Mouse (Mus musculus): Measurements from ENCODE around the gene Ntan1. TPM values are rescaled to one million over a fixed set of nuclear protein-coding genes. Genes with fewer than 3 reads are reported as not detected.

Ntan1 gene
- polyA plus RNA-seq, 1 experiment from 2014 or later = 225 TPM

GRCm38 (mm10) chr16:13807616-13808015, 11.0 kb upstream of the Ntan1 start:
- 97% methylated on average over 4 of the region's 4 CpGs for WGBS
- ATAC-seq (ENCODE audit: low read depth) = no peak
- Histone ChIP-seq H3K9me3 (no peaks in the 10 kb centered on the region), H3K9ac (no peak overlapping the region), H3K4me3 (no peak overlapping the region), H3K27ac (replicated peaks) (no peak overlapping the region), H3K36me3 (peaks cover 96% of the 10 kb centered on the region), H3K4me1 (replicated peaks) (no peaks in the 10 kb centered on the region), H3K4me2 (no peak overlapping the region), H3K27me3 (no peaks in the 10 kb centered on the region)

- H3K4me3 ChIP-seq = no peak overlapping the region
- H3K9ac ChIP-seq = no peak overlapping the region
- H3K27ac ChIP-seq (replicated peaks) = no peak overlapping the region
- no peaks in the 10 kb centered on the region for H3K9me3 ChIP-seq
- 93% methylated on average over 7 of the region's 7 CpGs for WGBS
- peaks cover 98% of the 10 kb centered on the region for H3K36me3 ChIP-seq
- H3K4me2 ChIP-seq = no peak overlapping the region
- H3K4me1 ChIP-seq (replicated peaks) = no peaks in the 10 kb centered on the region
- H3K27me3 ChIP-seq = no peaks in the 10 kb centered on the region
- ATAC-seq (ENCODE audit: low read depth) = no peak
Measured at GRCm38 (mm10) chr16:13808410-13808809, 10.2 kb upstream of the Ntan1 start.

GRCm38 (mm10) chr16:13812152-13812551, 6.5 kb upstream of the Ntan1 start:
- Histone ChIP-seq H3K4me1 (replicated peaks) (no peaks in the 10 kb centered on the region), H3K4me3 (no peak overlapping the region), H3K27me3 (no peaks in the 10 kb centered on the region), H3K36me3 (peaks cover 87% of the 10 kb centered on the region), H3K9me3 (no peaks in the 10 kb centered on the region), H3K9ac (no peak overlapping the region), H3K4me2 (no peak overlapping the region), H3K27ac (replicated peaks) (no peak overlapping the region)
- no peak for ATAC-seq (ENCODE audit: low read depth)
- 93% methylated on average over 6 of the region's 6 CpGs for WGBS

DNA sequence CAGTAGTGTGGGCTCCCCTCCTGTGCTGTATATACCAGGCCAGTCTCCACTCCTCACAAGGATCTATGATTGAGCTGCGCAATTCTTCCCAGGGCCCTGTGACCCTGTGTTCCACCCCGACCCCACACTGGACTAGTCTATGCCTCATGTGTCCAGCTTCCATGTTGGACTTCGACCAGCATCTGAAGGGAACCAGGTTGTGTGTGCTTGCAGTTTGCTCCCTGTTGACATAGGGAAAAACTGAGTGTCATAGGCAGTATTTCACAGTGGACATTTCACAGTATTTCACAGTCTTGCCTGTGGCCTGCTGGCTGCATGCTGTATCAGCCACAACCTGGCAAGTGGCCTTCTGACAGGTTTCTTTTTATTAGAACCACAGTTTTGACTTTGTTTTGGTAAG, 5.4 kb upstream of the Ntan1 start:
- Histone ChIP-seq H3K4me3 (no peak overlapping the region), H3K27me3 (no peaks in the 10 kb centered on the region), H3K4me2 (no peak overlapping the region), H3K36me3 (peaks cover 78% of the 10 kb centered on the region), H3K27ac (replicated peaks) (no peak overlapping the region), H3K4me1 (replicated peaks) (peaks cover 3% of the 10 kb centered on the region), H3K9me3 (no peaks in the 10 kb centered on the region), H3K9ac (no peak overlapping the region)
- ATAC-seq (ENCODE audit: low read depth) = no peak
- 96% methylated on average over 3 of the region's 3 CpGs for WGBS

GRCm38 (mm10) chr16:13819394-13819743, 724 bp downstream of the Ntan1 start:
- H3K4me2 ChIP-seq = peak overlapping the region; percentile 60
- no peaks in the 10 kb centered on the region for H3K9me3 ChIP-seq
- peak overlapping the region; percentile 88 for H3K9ac ChIP-seq
- H3K27ac ChIP-seq (replicated peaks) = peak overlapping the region; percentile 98
- peaks cover 25% of the 10 kb centered on the region for H3K36me3 ChIP-seq
- peak; percentile 58 for ATAC-seq (ENCODE audit: low read depth)
- peak overlapping the region; percentile 67 for H3K4me3 ChIP-seq
- H3K27me3 ChIP-seq = no peaks in the 10 kb centered on the region
- H3K4me1 ChIP-seq (replicated peaks) = peaks cover 33% of the 10 kb centered on the region
- under 1% methylated on average over 36 of the region's 36 CpGs for WGBS

GRCm38 (mm10) chr16:13819806-13820500, 1.3 kb downstream of the Ntan1 start:
- H3K36me3 ChIP-seq = peaks cover 23% of the 10 kb centered on the region
- no peaks in the 10 kb centered on the region for H3K9me3 ChIP-seq
- H3K4me3 ChIP-seq = peak overlapping the region; percentile 67
- H3K9ac ChIP-seq = peak overlapping the region; percentile 88
- peaks cover 33% of the 10 kb centered on the region for H3K4me1 ChIP-seq (replicated peaks)
- H3K27ac ChIP-seq (replicated peaks) = peak overlapping the region; percentile 98
- H3K4me2 ChIP-seq = peak overlapping the region; percentile 60
- no peaks in the 10 kb centered on the region for H3K27me3 ChIP-seq
- ATAC-seq (ENCODE audit: low read depth) = peak; percentile 0; the same call in 1 of the 2 replicates
- WGBS = 36% methylated on average over 12 of the region's 12 CpGs

GRCm38 (mm10) chr16:13820771-13821170, 2.1 kb downstream of the Ntan1 start:
- peaks cover 33% of the 10 kb centered on the region for H3K4me1 ChIP-seq (replicated peaks)
- peak overlapping the region; percentile 60 for H3K4me2 ChIP-seq
- H3K9ac ChIP-seq = no peak overlapping the region
- H3K36me3 ChIP-seq = peaks cover 15% of the 10 kb centered on the region
- ATAC-seq (ENCODE audit: low read depth) = no peak
- H3K27ac ChIP-seq (replicated peaks) = no peak overlapping the region
- H3K4me3 ChIP-seq = peak overlapping the region; percentile 67
- WGBS = 95% methylated on average over 5 of the region's 5 CpGs
- no peaks in the 10 kb centered on the region for H3K9me3 ChIP-seq
- no peaks in the 10 kb centered on the region for H3K27me3 ChIP-seq

GRCm38 (mm10) chr16:13825781-13826490, 7.3 kb downstream of the Ntan1 start:
- WGBS = 84% methylated on average over 7 of the region's 7 CpGs
- peaks cover 53% of the 10 kb centered on the region for H3K36me3 ChIP-seq
- ATAC-seq (ENCODE audit: low read depth) = no peak

DNA sequence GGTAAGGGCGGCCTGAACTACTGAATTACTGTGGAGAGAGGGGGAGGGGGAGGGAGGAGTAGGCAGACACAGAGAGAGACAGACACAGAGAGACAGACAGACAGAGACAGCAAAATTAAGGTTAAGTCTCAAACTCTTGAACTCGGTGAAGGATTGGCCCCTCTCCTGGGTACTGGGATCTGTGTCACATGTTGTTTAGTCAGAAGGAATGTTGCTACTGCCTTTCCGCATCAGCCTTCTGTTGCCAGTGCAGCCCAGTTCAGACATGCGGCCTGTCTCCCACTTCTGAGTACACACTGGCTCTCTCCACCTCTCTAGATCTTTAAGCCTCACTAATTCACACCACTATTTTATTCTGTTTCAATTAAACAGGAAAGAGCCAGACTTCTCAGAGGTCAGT, 7.9 kb downstream of the Ntan1 start:
- H3K9ac ChIP-seq = no peak overlapping the region
- H3K4me3 ChIP-seq = no peak overlapping the region
- H3K9me3 ChIP-seq = no peaks in the 10 kb centered on the region
- no peaks in the 10 kb centered on the region for H3K27me3 ChIP-seq
- 88% methylated on average over 4 of the region's 4 CpGs for WGBS
- peaks cover 55% of the 10 kb centered on the region for H3K36me3 ChIP-seq
- H3K4me2 ChIP-seq = no peak overlapping the region
- H3K4me1 ChIP-seq (replicated peaks) = peaks cover 13% of the 10 kb centered on the region
- H3K27ac ChIP-seq (replicated peaks) = no peak overlapping the region
- ATAC-seq (ENCODE audit: low read depth) = no peak

More at GRCm38 (mm10) chr16:13825781-13826490, 7.3 kb downstream of the Ntan1 start:
- no peak overlapping the region for H3K4me2 ChIP-seq
- no peak overlapping the region for H3K27ac ChIP-seq (replicated peaks)
- no peak overlapping the region for H3K9ac ChIP-seq
- no peak overlapping the region for H3K4me3 ChIP-seq
- no peaks in the 10 kb centered on the region for H3K9me3 ChIP-seq
- H3K4me1 ChIP-seq (replicated peaks) = peaks cover 16% of the 10 kb centered on the region
- H3K27me3 ChIP-seq = no peaks in the 10 kb centered on the region

DNA sequence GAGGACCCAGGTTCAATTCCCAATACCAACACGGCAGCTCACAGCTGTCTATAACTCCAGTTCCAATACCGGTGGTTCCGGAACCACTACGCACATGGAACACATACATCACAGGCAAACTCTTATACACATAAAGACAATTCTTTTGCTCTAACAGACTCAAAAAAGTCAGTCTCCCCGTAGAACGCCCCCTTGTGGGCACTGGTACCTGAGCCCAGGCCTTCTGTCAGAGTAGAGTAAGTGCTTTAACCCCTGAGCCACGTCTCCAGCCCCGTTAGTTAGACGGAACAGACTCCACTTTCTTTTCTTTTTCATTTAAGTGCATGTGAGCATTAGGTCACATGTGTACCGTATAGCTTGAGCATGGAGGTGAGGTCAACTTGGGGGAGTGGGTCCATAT, 11.8 kb downstream of the Ntan1 start:
- H3K4me2 ChIP-seq = no peak overlapping the region
- WGBS = 88% methylated on average over 10 of the region's 10 CpGs

DNA sequence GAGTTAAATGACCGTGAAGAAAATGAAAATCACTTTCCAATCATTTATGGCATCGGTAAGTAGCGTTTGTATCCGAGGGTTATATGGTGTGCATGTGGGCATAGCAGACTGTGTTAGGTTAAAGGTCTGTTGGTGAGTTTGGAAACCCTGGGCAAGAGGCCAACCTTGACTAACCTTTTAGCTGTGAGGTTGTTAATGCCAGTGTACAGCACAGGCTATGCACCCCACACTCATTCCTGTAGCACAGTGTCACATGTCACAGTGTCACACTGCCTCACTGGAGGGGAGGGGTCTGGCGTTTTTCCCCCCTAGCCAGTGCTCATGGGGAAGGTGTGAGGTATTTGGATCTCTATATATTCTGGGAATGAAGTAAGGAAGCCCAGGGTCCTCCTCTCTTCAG, 13.0 kb downstream of the Ntan1 start:
- ATAC-seq (ENCODE audit: low read depth) = no peak
- H3K4me3 ChIP-seq = no peak overlapping the region
- 88% methylated on average over 5 of the region's 5 CpGs for WGBS
- H3K27me3 ChIP-seq = no peaks in the 10 kb centered on the region
- H3K9me3 ChIP-seq = no peaks in the 10 kb centered on the region
- H3K4me2 ChIP-seq = no peak overlapping the region
- H3K9ac ChIP-seq = no peak overlapping the region
- H3K27ac ChIP-seq (replicated peaks) = no peak overlapping the region
- H3K4me1 ChIP-seq (replicated peaks) = no peaks in the 10 kb centered on the region
- H3K36me3 ChIP-seq = peaks cover 98% of the 10 kb centered on the region

More for the DNA sequence above, 11.8 kb downstream of the Ntan1 start:
- Histone ChIP-seq H3K9ac (no peak overlapping the region), H3K4me3 (no peak overlapping the region), H3K9me3 (no peaks in the 10 kb centered on the region), H3K36me3 (peaks cover 87% of the 10 kb centered on the region), H3K4me1 (replicated peaks) (no peaks in the 10 kb centered on the region), H3K27ac (replicated peaks) (no peak overlapping the region), H3K27me3 (no peaks in the 10 kb centered on the region)
- ATAC-seq (ENCODE audit: low read depth) = no peak

- Histone ChIP-seq H3K4me2 (no peak overlapping the region), H3K4me1 (replicated peaks) (no peaks in the 10 kb centered on the region)
- 96% methylated on average over 5 of the region's 5 CpGs for WGBS
Measured at GRCm38 (mm10) chr16:13834382-13834781, 15.7 kb downstream of the Ntan1 start.

More at GRCm38 (mm10) chr16:13834382-13834781, 15.7 kb downstream of the Ntan1 start:
- H3K9me3 ChIP-seq = no peaks in the 10 kb centered on the region
- ATAC-seq (ENCODE audit: low read depth) = no peak
- H3K9ac ChIP-seq = no peak overlapping the region
- no peak overlapping the region for H3K27ac ChIP-seq (replicated peaks)
- no peaks in the 10 kb centered on the region for H3K27me3 ChIP-seq
- H3K36me3 ChIP-seq = peaks cover 98% of the 10 kb centered on the region
- no peak overlapping the region for H3K4me3 ChIP-seq
